Mouse (Mus musculus) liver, embryonic 11.5 days (tissue): ENCODE measurements at regions not wholly inside any gene's neighbourhood (a gene's known extent, or its start where the extent isn't known, plus 50 kb on each side); places are given as distances from the start of the nearest gene placed in this dataset.

Experiments used
- ATAC-seq: fragments of 200-750 bp; cut with Nextera tagmentation; replicated peaks from 2 replicates; pipeline ENCODE4 v1.8.0; 2017; ENCODE audit warnings: moderate number of reproducible peaks, mild to moderate bottlenecking, moderate TSS enrichment, moderate library complexity; ENCODE audit not compliant: low FRiP score
- DNase-seq: peaks from one replicate; pipeline ENCODE4 v3.0.0-alpha.2; 2017; ENCODE audit warnings: low spot score
- H3K27ac ChIP-seq: fragments of 300-500 bp; sonication (generic); 2 replicates; pipeline ENCODE4 v1.5.1; 2014; ENCODE audit warnings: mild to moderate bottlenecking, low read depth, low read length, control low read depth
- H3K27me3 ChIP-seq: fragments of 300-500 bp; sonication (generic); replicated peaks from 2 replicates; pipeline ENCODE4 v1.6.1; 2014; ENCODE audit warnings: low read length, mixed read lengths; ENCODE audit not compliant: control insufficient read depth, insufficient read depth
- H3K36me3 ChIP-seq: fragments of 300-500 bp; sonication (generic); 2 replicates; pipeline ENCODE4 v1.6.1; 2014; ENCODE audit warnings: mild to moderate bottlenecking, low read length, moderate library complexity, mixed read lengths; ENCODE audit not compliant: control insufficient read depth, insufficient read depth
- H3K4me1 ChIP-seq: fragments of 300-500 bp; sonication (generic); replicated peaks from 2 replicates; pipeline ENCODE4 v1.6.1; 2014; ENCODE audit warnings: low read length, mixed read lengths; ENCODE audit not compliant: control insufficient read depth, insufficient read depth
- H3K4me2 ChIP-seq: fragments of 300-500 bp; sonication (generic); 2 replicates; pipeline ENCODE4 v1.6.1; 2014; ENCODE audit warnings: mild to moderate bottlenecking, control low read depth, moderate library complexity
- H3K4me3 ChIP-seq: fragments of 300-500 bp; sonication (generic); 2 replicates; pipeline ENCODE4 v1.5.1; 2014; ENCODE audit warnings: low read depth, low read length, control low read depth
- H3K9ac ChIP-seq: fragments of 300-500 bp; sonication (generic); 2 replicates; pipeline ENCODE4 v1.6.1; 2014; ENCODE audit warnings: low read depth, low read length, control low read depth
- H3K9me3 ChIP-seq: fragments of 300-500 bp; sonication (generic); 2 replicates; pipeline ENCODE4 v1.6.1; 2016; ENCODE audit warnings: low read length, inconsistent platforms, mixed read lengths; ENCODE audit not compliant: control insufficient read depth
- WGBS: fragments of 180-500 bp; shearing (Covaris S2); extraction: QIAGEN DNeasy Blood & Tissue Kit; methylation state at CpG from one replicate; pipeline ENCODE4 v1.1.7; 2014; 5-methylcytosine and 5-hydroxymethylcytosine counted together

GRCm38 (mm10) chr7:95760945-95761661 lies 409.9 kb upstream of the Tenm4 start:
- no peak for ATAC-seq

GRCm38 (mm10) chr7:95766356-95767150 lies 404.5 kb upstream of the Tenm4 start:
- Histone ChIP-seq H3K9me3 (no peaks in the 10 kb centered on the region), H3K27ac (no peak overlapping the region), H3K4me3 (no peak overlapping the region), H3K9ac (no peak overlapping the region), H3K27me3 (no peaks in the 10 kb centered on the region), H3K36me3 (no peaks in the 10 kb centered on the region), H3K4me1 (no peaks in the 10 kb centered on the region), H3K4me2 (no peak overlapping the region)
- DNase-seq (no peak), ATAC-seq (no peak)
- WGBS, result 81% methylated on average over 6 of the region's 6 CpGs

More at GRCm38 (mm10) chr7:95760945-95761661, 409.9 kb upstream of the Tenm4 start:
- WGBS, result 90% methylated on average over 12 of the region's 12 CpGs
- Histone ChIP-seq H3K4me1 (no peaks in the 10 kb centered on the region), H3K36me3 (no peaks in the 10 kb centered on the region), H3K9ac (no peak overlapping the region), H3K4me3 (no peak overlapping the region), H3K4me2 (no peak overlapping the region), H3K9me3 (no peaks in the 10 kb centered on the region), H3K27me3 (no peaks in the 10 kb centered on the region), H3K27ac (no peak overlapping the region)
- DNase-seq, result no peak

GRCm38 (mm10) chr7:95784523-95784922 lies 386.5 kb upstream of the Tenm4 start:
- H3K9me3 ChIP-seq, result no peaks in the 10 kb centered on the region
- H3K4me2 ChIP-seq, result no peak overlapping the region
- no peak for DNase-seq
- H3K36me3 ChIP-seq, result no peaks in the 10 kb centered on the region
- no peaks in the 10 kb centered on the region for H3K4me1 ChIP-seq
- no peak overlapping the region for H3K4me3 ChIP-seq
- H3K9ac ChIP-seq, result no peak overlapping the region
- H3K27ac ChIP-seq, result no peak overlapping the region
- H3K27me3 ChIP-seq, result no peaks in the 10 kb centered on the region
- ATAC-seq, result no peak

GRCm38 (mm10) chr7:95787543-95787942 lies 383.5 kb upstream of the Tenm4 start:
- Histone ChIP-seq H3K4me1 (no peaks in the 10 kb centered on the region), H3K27ac (no peak overlapping the region), H3K36me3 (no peaks in the 10 kb centered on the region), H3K27me3 (no peaks in the 10 kb centered on the region), H3K9ac (no peak overlapping the region), H3K4me2 (no peak overlapping the region), H3K9me3 (no peaks in the 10 kb centered on the region), H3K4me3 (no peak overlapping the region)
- no peak for DNase-seq
- ATAC-seq, result no peak
- 79% methylated on average over 1 of the region's 1 CpGs for WGBS

- H3K9me3 ChIP-seq, result no peaks in the 10 kb centered on the region
- DNase-seq (no peak), ATAC-seq (no peak)
- no peaks in the 10 kb centered on the region for H3K36me3 ChIP-seq
- no peak overlapping the region for H3K9ac ChIP-seq
- H3K27ac ChIP-seq, result no peak overlapping the region
- H3K4me1 ChIP-seq, result no peaks in the 10 kb centered on the region
- H3K4me2 ChIP-seq, result no peak overlapping the region
- H3K27me3 ChIP-seq, result no peaks in the 10 kb centered on the region
- no peak overlapping the region for H3K4me3 ChIP-seq
- WGBS, result 55% methylated on average over 3 of the region's 3 CpGs
These were observed 383.1 kb upstream of the Tenm4 start for GRCm38 (mm10) chr7:95787951-95788350.

- ATAC-seq (no peak), DNase-seq (no peak)
- no peaks in the 10 kb centered on the region for H3K36me3 ChIP-seq
- H3K27me3 ChIP-seq, result no peaks in the 10 kb centered on the region
- no peak overlapping the region for H3K4me3 ChIP-seq
- no peak overlapping the region for H3K4me2 ChIP-seq
- no peak overlapping the region for H3K27ac ChIP-seq
- no peaks in the 10 kb centered on the region for H3K4me1 ChIP-seq
- H3K9me3 ChIP-seq, result no peaks in the 10 kb centered on the region
- no peak overlapping the region for H3K9ac ChIP-seq
- 59% methylated on average over 5 of the region's 5 CpGs for WGBS
These were observed 381.6 kb upstream of the Tenm4 start for GRCm38 (mm10) chr7:95789424-95789823.

GRCm38 (mm10) chr7:95799022-95799421 lies 372.0 kb upstream of the Tenm4 start:
- WGBS, result 57% methylated on average over 3 of the region's 3 CpGs
- DNase-seq, result no peak

GRCm38 (mm10) chr7:95809626-95810025 lies 361.4 kb upstream of the Tenm4 start:
- 23% methylated on average over 3 of the region's 3 CpGs for WGBS

More at GRCm38 (mm10) chr7:95799022-95799421, 372.0 kb upstream of the Tenm4 start:
- Histone ChIP-seq H3K9me3 (no peaks in the 10 kb centered on the region), H3K4me3 (no peak overlapping the region), H3K4me1 (no peaks in the 10 kb centered on the region), H3K27ac (no peak overlapping the region), H3K9ac (no peak overlapping the region), H3K4me2 (no peak overlapping the region), H3K36me3 (no peaks in the 10 kb centered on the region), H3K27me3 (no peaks in the 10 kb centered on the region)
- no peak for ATAC-seq

GRCm38 (mm10) chr7:95810096-95810495 lies 360.9 kb upstream of the Tenm4 start:
- Histone ChIP-seq H3K27me3 (no peaks in the 10 kb centered on the region), H3K4me2 (no peak overlapping the region), H3K4me1 (no peaks in the 10 kb centered on the region), H3K27ac (no peak overlapping the region), H3K4me3 (no peak overlapping the region), H3K9ac (no peak overlapping the region), H3K9me3 (no peaks in the 10 kb centered on the region), H3K36me3 (no peaks in the 10 kb centered on the region)
- ATAC-seq (no peak), DNase-seq (no peak)
- WGBS, result 8% methylated on average over 4 of the region's 4 CpGs

More at GRCm38 (mm10) chr7:95809626-95810025, 361.4 kb upstream of the Tenm4 start:
- H3K9ac ChIP-seq, result no peak overlapping the region
- no peak overlapping the region for H3K4me2 ChIP-seq
- H3K27me3 ChIP-seq, result no peaks in the 10 kb centered on the region
- no peaks in the 10 kb centered on the region for H3K4me1 ChIP-seq
- no peaks in the 10 kb centered on the region for H3K36me3 ChIP-seq
- H3K4me3 ChIP-seq, result no peak overlapping the region
- DNase-seq (no peak), ATAC-seq (no peak)
- H3K9me3 ChIP-seq, result no peaks in the 10 kb centered on the region
- H3K27ac ChIP-seq, result no peak overlapping the region
